Mouse (Mus musculus) adrenal gland, adult 18-20 months (tissue): ENCODE results near the gene Cckar. TPM values are rescaled to one million over a fixed set of nuclear protein-coding genes. Genes with fewer than 3 reads are reported as not detected.
"Not testable (repeated sequence)": the region's sequence is repeated elsewhere in the genome, so short reads cannot be mapped to it uniquely, and the experiment has no call there.

Source experiments
- DNase-seq, 2 experiments: peaks; one replicate each; pipeline ENCODE4 v3.0.0; 2021 to 2022; ENCODE audit warnings: low spot score in 2 of 2
- total RNA-seq, 2 experiments: library from RNA; stranded (reverse); gene quantifications; 1 replicate in 1 of 2; 2 replicates in 1 of 2; pipeline ENCODE4 v1.2.3; 2021

The Cckar gene
- total RNA-seq, 2 experiments from 2014 or later: 0.29 to 0.30 TPM

GRCm38 (mm10) chr5:53673493-53674150, 33.9 kb downstream of the Cckar start:
- not testable (repeated sequence) for DNase-seq

- DNase-seq: peak; percentile 57 to 63
These were observed 35.2 kb downstream of the Cckar start for GRCm38 (mm10) chr5:53672352-53672751.

- DNase-seq: no peak
These were observed 36.0 kb downstream of the Cckar start for GRCm38 (mm10) chr5:53671507-53671906.

- no peak for DNase-seq
These were observed 37.1 kb downstream of the Cckar start for GRCm38 (mm10) chr5:53670321-53670938.

- no peak for DNase-seq
These were observed 39.5 kb downstream of the Cckar start for GRCm38 (mm10) chr5:53668021-53668420.

GRCm38 (mm10) chr5:53663665-53664064, 43.8 kb downstream of the Cckar start:
- no peak for DNase-seq

- DNase-seq: no peak
These were observed 45.1 kb downstream of the Cckar start for GRCm38 (mm10) chr5:53662413-53662812.

- no peak for DNase-seq
These were observed 46.0 kb downstream of the Cckar start for GRCm38 (mm10) chr5:53661508-53661907.

- no peak for DNase-seq
These were observed 49.6 kb downstream of the Cckar start for GRCm38 (mm10) chr5:53657925-53658324.

GRCm38 (mm10) chr5:53656596-53656995, 50.9 kb downstream of the Cckar start:
- DNase-seq: no peak

Other genes with a start within 250 kb of the Cckar start
- gene Rbpj, start 241.6 kb downstream of the Cckar start, total RNA-seq: 10 to 100 TPM; 28.2 to 31.3 TPM
- 10 to 100 TPM; 18.5 to 23.5 TPM for gene Tbc1d19, start 101.9 kb upstream of the Cckar start, total RNA-seq